ENCODE assay signal across 10 mouse cellular contexts in genomic region chr2:60089528-60090247, GRCm38 (mm10).
DNase-seq lines count a peak whose midpoint lies in the region; ATAC-seq and TF ChIP-seq lines count a peak whose summit lies in the region.
"Had no signal": no experiment of that assay in that cellular context is flagged by ENCODE, and none has a peak within 500 bp of the region (broad histone marks: within the 10 kb centered on the region; RNA-seq: fewer than 3 reads in every experiment).

No protein-coding gene starts in this region.

- H3K9me3 ChIP-seq in forebrain, embryonic 13.5 days (replicated peaks): no peaks in the 10 kb centered on the region
- no peaks in the 10 kb centered on the region for H3K9me3 ChIP-seq in kidney, embryonic 14.5 days (ENCODE audit: control insufficient read depth, low read length)
- H3K9me3 ChIP-seq in midbrain, postnatal 0 days (ENCODE audit: low read length): no peaks in the 10 kb centered on the region
- H3K9me3 ChIP-seq: embryonic facial prominence, embryonic 12.5 days had no signal

- intact Hi-C loops in left cerebral cortex, adult 2 months (cut with DNase I): no loop called here
- intact Hi-C loops in left cerebral cortex, postnatal 25 days (cut with DNase I): no loop called here

- 34% methylated on average over 15 of the region's 15 CpGs for WGBS in forebrain, embryonic 13.5 days
- 28% methylated on average over 15 of the region's 15 CpGs for WGBS in kidney, embryonic 14.5 days
- WGBS in midbrain, postnatal 0 days: 36% methylated on average over 15 of the region's 15 CpGs

- H3K4me1 ChIP-seq in forebrain, embryonic 13.5 days: peaks cover 12% of the 10 kb centered on the region
- peaks cover 8% of the 10 kb centered on the region; the same call in 1 of the 2 replicates for H3K4me1 ChIP-seq in kidney, embryonic 14.5 days (ENCODE audit: control insufficient read depth, insufficient read depth, low read length)
- no peaks in the 10 kb centered on the region for H3K4me1 ChIP-seq in midbrain, postnatal 0 days (ENCODE audit: insufficient read depth, low read length)
- H3K4me1 ChIP-seq: embryonic facial prominence, embryonic 12.5 days had no signal

- H3K9ac ChIP-seq in forebrain, embryonic 13.5 days: no peak overlapping the region; the same call in 1 of the 2 replicates
- peak overlapping the region; percentile 34; the same call in 1 of the 2 replicates for H3K9ac ChIP-seq in kidney, embryonic 14.5 days (ENCODE audit: low read depth, low read length)
- H3K9ac ChIP-seq in midbrain, postnatal 0 days (replicated peaks; ENCODE audit: low read length, poor library complexity, severe bottlenecking): peak overlapping the region; percentile 50
- H3K9ac ChIP-seq: embryonic facial prominence, embryonic 12.5 days had no signal

- H3K27ac ChIP-seq in left cerebral cortex, adult 2 months: 0 out of 2 replicates have a peak overlapping the region, but pooled peaks have one; percentile 4
- H3K27ac ChIP-seq in forebrain, embryonic 13.5 days: peak overlapping the region; percentile 51
- peak overlapping the region; percentile 59; the same call in 1 of the 2 replicates for H3K27ac ChIP-seq in kidney, embryonic 14.5 days (ENCODE audit: low read depth, low read length)
- H3K27ac ChIP-seq in midbrain, postnatal 0 days (ENCODE audit: low read depth, low read length): peak overlapping the region; percentile 69
- H3K27ac ChIP-seq: embryonic facial prominence, embryonic 12.5 days had no signal

- DNase-seq in left cerebral cortex, adult 2 months (ENCODE audit: extremely low spot score in 1 of 2, low spot score in 2 of 2): no peak
- DNase-seq in left cerebral cortex, adult 11 months (ENCODE audit: low spot score): no peak
- DNase-seq in midbrain, postnatal 0 days (ENCODE audit: low spot score): peak; percentile 37
- DNase-seq in left cerebral cortex, postnatal 25 days (ENCODE audit: low spot score in 2 of 2): no peak
- no peak for DNase-seq in adipocyte (ENCODE audit: low spot score)
- DNase-seq: left cerebral cortex, postnatal 4 days had no signal

- 0 out of 2 replicates have a peak, but pooled peaks cover 7% of the 10 kb centered on the region for H3K36me3 ChIP-seq in forebrain, embryonic 13.5 days (ENCODE audit: poor library complexity, severe bottlenecking)
- H3K36me3 ChIP-seq in kidney, embryonic 14.5 days (ENCODE audit: control insufficient read depth, insufficient read depth, low read length): no peaks in the 10 kb centered on the region
- H3K36me3 ChIP-seq in midbrain, postnatal 0 days (ENCODE audit: insufficient read depth, low read length): no peaks in the 10 kb centered on the region
- H3K36me3 ChIP-seq: embryonic facial prominence, embryonic 12.5 days had no signal

- peak overlapping the region; percentile 37 for H3K4me2 ChIP-seq in forebrain, embryonic 13.5 days
- peak overlapping the region; percentile 38 for H3K4me2 ChIP-seq in kidney, embryonic 14.5 days (replicated peaks; ENCODE audit: low read depth, low read length)
- peak overlapping the region; percentile 30 for H3K4me2 ChIP-seq in midbrain, postnatal 0 days (ENCODE audit: low read depth, low read length, poor library complexity, severe bottlenecking)
- H3K4me2 ChIP-seq: embryonic facial prominence, embryonic 12.5 days had no signal

- no peaks in the 10 kb centered on the region for H3K27me3 ChIP-seq in forebrain, embryonic 13.5 days
- H3K27me3 ChIP-seq in kidney, embryonic 14.5 days (ENCODE audit: control insufficient read depth, insufficient read depth, low read length): no peaks in the 10 kb centered on the region
- H3K27me3 ChIP-seq in midbrain, postnatal 0 days (ENCODE audit: insufficient read depth, low read length): no peaks in the 10 kb centered on the region
- H3K27me3 ChIP-seq: embryonic facial prominence, embryonic 12.5 days had no signal

- 0 out of 2 replicates have a peak, but pooled peaks have one; percentile 25 for ATAC-seq in forebrain, embryonic 13.5 days
- ATAC-seq in kidney, embryonic 14.5 days (ENCODE audit: low FRiP score, low TSS enrichment): 0 out of 2 replicates have a peak, but pooled peaks have one; percentile 36
- peak; percentile 58; the same call in 1 of the 2 replicates for ATAC-seq in midbrain, postnatal 0 days (ENCODE audit: low FRiP score)
- no peak for ATAC-seq in inflammation-experienced regulatory T-cells, adult 6 months

- TF ChIP-seq CTCF in left cerebral cortex, adult 2 months (IDR thresholded peaks at IDR 0.05): no peak
- TF ChIP-seq CTCF in midbrain, postnatal 0 days (IDR thresholded peaks at IDR 0.05): no peak

- H3K4me3 ChIP-seq in left cerebral cortex, adult 2 months: no peak overlapping the region
- no peak overlapping the region for H3K4me3 ChIP-seq in forebrain, embryonic 13.5 days
- peak overlapping the region; percentile 13; the same call in 1 of the 2 replicates for H3K4me3 ChIP-seq in kidney, embryonic 14.5 days (ENCODE audit: low read length)
- peak overlapping the region; percentile 16; the same call in 1 of the 2 replicates for H3K4me3 ChIP-seq in midbrain, postnatal 0 days (ENCODE audit: low read depth, low read length)
- H3K4me3 ChIP-seq: embryonic facial prominence, embryonic 12.5 days had no signal

Comparison
In these comparisons a context has a peak if more than half of its experiments do, and no peak if none do; other contexts are left out.
1. H3K27ac ChIP-seq: peak in every context shown above with its lines; median percentile 69 in midbrain, postnatal 0 days; 59 in kidney, embryonic 14.5 days; 51 in forebrain, embryonic 13.5 days; 4 in left cerebral cortex, adult 2 months.
2. H3K4me3 ChIP-seq: peak in kidney, embryonic 14.5 days (single experiment) and midbrain, postnatal 0 days (single experiment); none in left cerebral cortex, adult 2 months (single experiment) and forebrain, embryonic 13.5 days (single experiment).
3. Peak in every context shown above with its lines, with median percentiles within 50 percentile points of each other: H3K4me2 ChIP-seq.